Mouse (Mus musculus) gastrocnemius, postnatal 36 days (tissue): Measurements from ENCODE around the gene Anapc15-ps. TPM values are rescaled to one million over a fixed set of nuclear protein-coding genes. Genes with fewer than 3 reads are reported as not detected.
A peak's percentile ranks its signal among the peaks of the same experiment; 100 is the strongest.
"Not testable (repeated sequence)": the region's sequence is repeated elsewhere in the genome, so short reads cannot be mapped to it uniquely, and the experiment has no call there.

Experiments used
- DNase-seq, 2 experiments: peaks; one replicate each; pipeline ENCODE4 v3.0.0; 2022
- intact Hi-C: fragments of 180-260 bp; cut with DNase I; formaldehyde crosslinking; loops from one replicate; pipeline ENCODE4 v1.15.1; 2025
- total RNA-seq, 2 experiments: library from RNA; stranded (reverse); gene quantifications; 2 replicates each; pipeline ENCODE4 v1.2.3; 2021

The Anapc15-ps gene
- total RNA-seq, 2 experiments from 2014 or later = not detected

DNA sequence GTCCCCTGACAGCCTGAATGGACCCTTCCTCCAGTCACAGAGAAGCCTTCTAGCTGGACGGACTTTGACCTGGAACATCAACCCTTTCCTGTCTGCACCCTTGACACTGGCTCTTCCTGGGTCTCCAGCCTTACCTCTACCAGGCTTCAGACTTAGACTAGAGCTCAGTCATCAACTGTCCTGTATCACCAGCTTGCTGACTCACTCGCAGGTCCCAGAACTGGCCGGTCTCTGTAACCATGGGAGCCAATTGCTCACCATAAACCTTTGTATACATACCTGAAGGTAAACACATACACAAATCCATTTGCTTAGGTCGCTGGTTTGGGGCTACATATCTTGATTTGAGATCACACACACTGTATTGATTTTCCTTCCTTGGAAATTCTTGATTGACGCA, 33.8 kb downstream of the Anapc15-ps start:
- no peak for DNase-seq
- intact Hi-C loops = no loop called here

DNA sequence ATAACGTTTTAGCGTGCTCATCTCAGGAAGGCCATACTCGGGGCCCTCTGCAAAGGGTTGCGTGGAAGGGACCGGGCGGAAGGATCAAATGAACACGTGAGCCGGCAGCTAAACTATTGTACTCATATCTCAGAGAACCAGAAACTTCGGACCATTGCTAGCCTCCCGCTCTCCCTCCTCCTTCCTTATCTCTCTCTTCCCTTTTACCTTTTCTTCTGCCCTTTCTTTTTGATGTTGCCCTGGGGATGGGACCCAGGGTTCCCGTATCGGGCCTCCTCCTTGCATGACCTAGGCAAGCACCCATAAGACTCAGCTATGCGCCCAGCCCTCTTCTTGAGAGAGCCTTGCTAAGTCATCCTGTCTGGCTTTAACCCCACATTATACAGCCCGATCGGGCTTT, 38.5 kb downstream of the Anapc15-ps start:
- DNase-seq = no peak
- intact Hi-C loops = no loop called here

DNA sequence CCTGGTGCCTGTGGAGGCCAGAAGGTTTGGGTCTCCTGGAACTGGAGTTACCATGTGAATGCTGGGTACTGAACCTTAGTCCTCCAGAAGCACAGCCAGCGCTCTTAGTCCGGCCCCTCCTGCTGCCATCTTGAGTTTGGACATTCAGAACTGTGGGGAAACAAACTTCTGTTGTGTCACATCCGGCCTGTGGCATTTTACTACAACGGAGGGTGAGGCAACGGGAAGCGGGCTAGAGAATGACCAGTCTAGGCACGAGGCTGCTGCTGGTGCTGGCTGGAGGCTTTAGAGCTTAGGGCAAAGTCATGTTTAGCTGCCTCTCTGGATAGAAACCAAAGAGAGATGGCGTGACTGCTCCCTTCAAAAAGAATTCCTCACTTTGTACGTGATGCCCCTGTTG, 39.0 kb downstream of the Anapc15-ps start:
- no peak for DNase-seq
- intact Hi-C loops = no loop called here

DNA sequence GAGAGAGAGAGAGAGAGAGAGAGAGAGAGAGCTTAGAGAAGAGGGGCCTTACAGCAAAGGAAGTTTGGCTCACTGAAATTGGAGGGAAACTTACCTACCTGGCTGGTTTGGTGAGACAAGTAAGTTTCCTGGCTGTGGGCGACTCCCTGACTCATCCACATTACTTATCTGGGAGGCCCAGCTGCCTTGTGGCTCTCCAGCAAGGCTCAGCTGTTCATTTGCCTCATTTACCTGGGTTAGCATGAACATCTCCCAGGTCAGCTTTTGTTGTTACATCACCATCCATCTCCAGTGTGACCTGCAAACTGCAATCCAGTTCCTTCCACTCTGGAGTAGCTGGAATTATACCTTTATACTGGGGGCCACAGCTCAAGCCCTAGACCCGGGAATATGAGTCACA, 41.7 kb downstream of the Anapc15-ps start:
- no peak for DNase-seq
- intact Hi-C loops = no loop called here

DNA sequence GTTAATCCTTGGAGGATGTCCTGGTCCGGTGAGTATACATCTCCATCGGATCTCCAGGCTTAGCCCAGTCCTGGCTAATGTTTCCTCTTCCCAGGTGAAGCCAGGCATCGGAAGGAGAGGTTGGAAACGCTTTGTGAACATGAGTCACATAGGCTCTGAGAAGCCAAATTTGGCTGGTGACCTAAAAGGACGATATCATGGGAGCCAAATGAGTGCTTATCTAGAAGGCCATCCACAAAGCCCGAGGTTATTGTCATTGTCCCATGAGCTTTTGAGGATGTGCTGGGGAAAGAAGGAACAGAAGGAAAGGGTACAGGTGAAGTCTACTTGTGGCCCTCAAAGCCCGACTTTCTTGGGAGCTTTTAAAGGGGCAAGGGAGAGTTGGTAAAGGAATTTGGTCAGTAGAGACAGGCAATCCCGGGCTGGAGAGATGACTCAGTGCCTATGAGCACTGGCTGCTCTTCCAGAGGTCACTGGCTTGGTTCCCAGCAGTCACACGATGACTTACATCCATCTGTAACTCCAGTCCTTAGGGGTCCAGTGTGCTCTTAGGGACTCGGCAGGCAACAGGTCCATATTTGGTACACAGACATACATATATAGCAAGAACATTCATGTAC, 42.4 kb downstream of the Anapc15-ps start:
- intact Hi-C loops = no loop called here
- peak in 1 of 2 experiments; percentile 24 for DNase-seq

DNA sequence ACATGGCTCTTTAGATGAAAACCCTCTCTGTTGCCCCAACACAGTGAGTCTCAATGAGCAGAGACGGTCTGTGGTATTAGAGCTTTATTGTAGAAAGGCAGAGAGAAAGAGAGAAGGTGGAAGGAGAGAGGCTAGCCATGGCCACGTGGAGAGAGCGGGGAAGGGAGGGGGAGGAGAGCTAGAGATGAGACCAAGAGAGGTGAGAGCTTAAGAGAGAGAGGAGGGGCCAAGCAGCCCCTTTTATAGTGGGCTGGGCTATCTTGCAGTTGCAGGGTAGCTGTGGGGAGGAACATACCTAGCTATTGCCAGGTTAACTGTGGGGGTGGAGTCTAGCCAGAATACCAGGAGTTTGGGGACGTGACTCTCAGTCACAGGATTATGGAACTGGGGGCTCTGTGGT, 43.1 kb downstream of the Anapc15-ps start:
- DNase-seq, intact Hi-C loops: not testable (repeated sequence)

DNA sequence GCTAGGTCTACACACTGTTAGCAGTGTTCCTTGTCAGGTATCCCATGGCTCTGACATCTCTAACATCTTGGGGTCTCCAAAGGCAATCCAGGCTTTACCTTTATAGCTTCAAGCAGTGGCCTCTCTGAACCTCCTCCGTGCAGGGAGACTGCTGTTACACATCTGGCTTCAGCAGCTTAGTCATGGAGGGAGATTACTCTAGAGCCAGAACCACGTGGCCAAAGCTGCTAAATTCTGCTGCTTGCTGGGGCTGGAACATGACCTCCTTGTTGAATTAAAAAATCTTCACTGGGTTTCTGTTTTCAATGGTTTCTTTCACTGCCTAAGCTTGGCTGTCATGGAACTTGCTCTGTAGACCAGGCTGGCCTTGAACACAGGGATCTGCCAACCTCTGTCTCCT, 44.9 kb downstream of the Anapc15-ps start:
- no peak for DNase-seq

DNA sequence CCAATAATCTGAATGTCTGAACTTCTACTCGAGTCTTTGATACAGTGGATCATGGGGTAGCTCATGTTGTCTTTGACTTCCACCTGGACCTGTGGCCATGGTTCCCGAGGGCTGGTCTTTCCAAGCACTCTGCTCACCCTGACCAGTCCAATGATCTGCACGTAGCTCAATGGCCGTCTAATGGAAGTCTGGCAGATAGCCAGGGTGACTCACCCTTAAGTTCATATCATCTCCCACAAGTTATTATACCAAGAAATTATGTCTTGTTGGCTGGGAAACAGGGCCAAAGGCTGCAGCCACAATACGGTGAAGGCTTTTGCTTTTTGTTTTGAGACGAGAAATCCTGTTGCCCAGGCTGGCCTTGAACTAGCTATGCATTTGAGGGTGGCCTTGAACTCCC, 45.9 kb downstream of the Anapc15-ps start:
- DNase-seq = no peak
- intact Hi-C loops = loop anchor here (5.0 kb wide), 1 partner anchor 45 kb away; no protein-coding TSS in a partner anchor

More for the DNA sequence above, 44.9 kb downstream of the Anapc15-ps start:
- intact Hi-C loops = loop anchor here (5.0 kb wide), 1 partner anchor 46 kb away; no protein-coding TSS in a partner anchor

DNA sequence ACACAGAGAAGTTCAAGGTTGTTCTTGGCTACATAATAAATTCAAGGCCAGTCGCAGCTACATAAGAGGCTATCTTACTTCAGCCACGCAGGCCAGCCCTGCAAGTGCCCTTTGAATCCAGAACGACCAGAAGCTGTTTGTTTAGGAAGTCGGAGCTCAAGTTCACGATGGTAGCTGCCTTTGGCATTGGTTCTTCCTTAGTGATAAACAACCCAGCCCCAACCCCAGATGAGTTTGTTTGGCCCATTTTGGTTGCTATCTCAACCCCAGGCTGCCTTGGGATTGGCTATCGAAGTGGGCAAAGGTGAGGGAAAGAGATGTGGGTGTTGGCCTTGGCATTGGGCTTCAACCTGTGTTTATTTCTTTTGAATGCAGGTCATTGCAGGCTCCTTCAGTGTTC, 48.0 kb downstream of the Anapc15-ps start:
- intact Hi-C loops = loop anchor here (5.0 kb wide), 1 partner anchor 43 kb away; no protein-coding TSS in a partner anchor
- DNase-seq = no peak

DNA sequence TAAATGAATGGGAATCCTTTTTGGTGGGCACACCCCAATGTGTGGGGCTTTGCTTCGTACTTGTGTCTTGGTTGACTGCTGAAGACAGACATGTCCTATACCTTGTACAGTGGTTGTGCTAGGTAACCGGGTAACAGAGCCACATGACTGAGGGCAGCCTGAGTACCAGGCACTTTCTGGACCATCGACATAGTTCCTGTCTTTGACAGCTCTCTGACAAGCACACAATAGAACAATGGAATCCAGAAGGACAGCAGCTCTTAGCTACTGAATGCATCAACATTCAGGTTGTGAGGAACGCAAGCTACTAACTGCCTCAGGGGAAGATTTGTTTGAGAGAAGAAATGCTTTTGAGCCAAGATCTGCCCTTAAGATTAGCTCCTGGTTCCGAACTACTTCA, 49.2 kb downstream of the Anapc15-ps start:
- intact Hi-C loops = no loop called here
- no peak for DNase-seq

DNA sequence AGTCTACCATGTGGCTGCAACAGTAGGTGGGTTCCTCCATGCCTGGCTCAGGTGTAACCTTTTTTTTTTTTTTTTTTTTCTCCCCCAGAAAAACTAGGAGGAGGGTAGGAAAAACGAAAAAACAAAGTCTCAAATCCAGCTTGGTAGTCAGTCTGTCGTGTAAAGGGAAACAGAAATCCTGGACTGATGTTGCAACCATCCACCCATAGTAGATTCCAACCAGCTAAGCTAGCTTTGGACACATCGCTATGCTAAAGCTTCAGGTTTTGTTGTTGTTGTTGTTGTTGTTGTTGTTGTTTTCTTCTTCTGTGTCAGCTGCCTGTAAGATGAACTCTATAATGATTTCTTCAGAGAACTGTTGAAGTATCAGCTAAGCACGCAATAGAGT, 49.7 kb downstream of the Anapc15-ps start:
- no peak for DNase-seq
- intact Hi-C loops = no loop called here

Other genes with a start within 250 kb of the Anapc15-ps start
- gene Mrpl42, start 171.5 kb downstream of the Anapc15-ps start, total RNA-seq = 100 to 1,000 TPM; 298 to 322 TPM
- gene Ube2n, start 158.3 kb downstream of the Anapc15-ps start, total RNA-seq = 10 to 100 TPM; 60.4 to 65.8 TPM
- gene Nudt4, start 109.3 kb downstream of the Anapc15-ps start, total RNA-seq = 100 to 1,000 TPM; 190 to 259 TPM
- gene Gm33543, start 169.5 kb upstream of the Anapc15-ps start, total RNA-seq = 1 to 10 TPM in 1 of 2 experiments, under 1 TPM in 1; 0.42 to 1.4 TPM